Mouse (Mus musculus): Measurements from ENCODE around the gene Luzp1. TPM values are rescaled to one million over a fixed set of nuclear protein-coding genes. Genes with fewer than 3 reads are reported as not detected.

Gene Luzp1
- total and polyA plus RNA-seq, 3 experiments = 7.5 to 13.4 TPM; not detected in 1

GRCm38 (mm10) chr4:136602018-136602554 lies 132.5 kb downstream of the Luzp1 start:
- Histone ChIP-seq H3K9me3 (replicated peaks; ENCODE audit: insufficient read depth, low read length) (no peaks in the 10 kb centered on the region), H3K27ac (ENCODE audit: control insufficient read depth, low read depth, low read length) (peak overlapping the region; percentile 14; the same call in 1 of the 2 replicates), H3K4me3 (ENCODE audit: control insufficient read depth in 1 of 2, insufficient read depth in 1 of 2, low read depth in 2 of 2, low read length in 2 of 2) (peak overlapping the region; percentile 73 to 100), H3K27me3 (ENCODE audit: control insufficient read depth in 1 of 2, insufficient read depth in 2 of 2, low read length in 2 of 2) (no peaks in the 10 kb centered on the region), H3K79me2 (ENCODE audit: control insufficient read depth, insufficient read depth, low read length, poor library complexity) (peaks cover 39% of the 10 kb centered on the region), H3K9ac (ENCODE audit: control insufficient read depth, low read depth, low read length, poor library complexity, severe bottlenecking) (peak overlapping the region; percentile 89), H3K36me3 (ENCODE audit: control insufficient read depth in 1 of 2, insufficient read depth in 2 of 2, low read length in 2 of 2) (peaks cover 0 to 16% of the 10 kb centered on the region in 2 experiments; a peak in 2 of 4 replicates), H3K4me1 (ENCODE audit: control insufficient read depth in 1 of 2, insufficient read depth in 2 of 2, low read length in 2 of 2) (peaks cover 4 to 11% of the 10 kb centered on the region in 2 experiments)
- peak; percentile 62 for DNase-seq (ENCODE audit: low read depth, low spot score)
- TF ChIP-seq TBP (IDR thresholded peaks at IDR 0.05; ENCODE audit: low read depth, low read length) = no peak
- peak; percentile 36; the same call in 1 of the 2 replicates for TF ChIP-seq HCFC1 (IDR thresholded peaks at IDR 0.05; ENCODE audit: low read depth, low read length)

GRCm38 (mm10) chr4:136602568-136602967 lies 133.0 kb downstream of the Luzp1 start, which contains the start of gene Kdm1a:
Gene Kdm1a, minus strand, starts transcription at chr4:136602723.
- Histone ChIP-seq H3K36me3 (ENCODE audit: control insufficient read depth in 1 of 2, insufficient read depth in 2 of 2, low read length in 2 of 2) (peaks cover 0 to 16% of the 10 kb centered on the region in 2 experiments; a peak in 2 of 4 replicates), H3K79me2 (ENCODE audit: control insufficient read depth, insufficient read depth, low read length, poor library complexity) (peaks cover 36% of the 10 kb centered on the region), H3K4me3 (ENCODE audit: control insufficient read depth in 1 of 2, insufficient read depth in 1 of 2, low read depth in 2 of 2, low read length in 2 of 2) (peak within 1 kb of the TSS; percentile 73 to 100), H3K4me1 (ENCODE audit: control insufficient read depth in 1 of 2, insufficient read depth in 2 of 2, low read length in 2 of 2) (peaks cover 4 to 11% of the 10 kb centered on the region in 2 experiments), H3K9ac (ENCODE audit: control insufficient read depth, low read depth, low read length, poor library complexity, severe bottlenecking) (peak within 1 kb of the TSS; percentile 89), H3K9me3 (replicated peaks; ENCODE audit: insufficient read depth, low read length) (no peaks in the 10 kb centered on the region), H3K27me3 (ENCODE audit: control insufficient read depth in 1 of 2, insufficient read depth in 2 of 2, low read length in 2 of 2) (no peaks in the 10 kb centered on the region), H3K27ac (ENCODE audit: control insufficient read depth, low read depth, low read length) (peak within 1 kb of the TSS; percentile 14; the same call in 1 of the 2 replicates)
- peak; percentile 96 for DNase-seq (ENCODE audit: low read depth, low spot score)
- TF ChIP-seq POLR2AphosphoS2 (IDR thresholded peaks at IDR 0.05; ENCODE audit: low read length) (0 out of 2 replicates have a peak, but pooled peaks have one; percentile 34), MAZ (IDR thresholded peaks at IDR 0.05; ENCODE audit: low read depth, low read length) (0 out of 2 replicates have a peak, but pooled peaks have one; percentile 50), BHLHE40 (IDR thresholded peaks at IDR 0.05; ENCODE audit: borderline replicate concordance, low read depth, low read length) (no peak), POLR2A (IDR thresholded peaks at IDR 0.05; ENCODE audit: control insufficient read depth in 1 of 2, insufficient read depth in 1 of 2, low read depth in 1 of 2, low read length in 2 of 2, poor library complexity in 1 of 2) (peak; percentile 77), RCOR1 (IDR thresholded peaks at IDR 0.05; ENCODE audit: low read depth, low read length) (no peak), UBTF (IDR thresholded peaks at IDR 0.05; ENCODE audit: borderline replicate concordance, insufficient read depth, low read depth, low read length) (no peak), ELF1 (IDR thresholded peaks at IDR 0.05; ENCODE audit: low read depth, low read length) (peak; percentile 58; the same call in 1 of the 2 replicates), JUND (IDR thresholded peaks at IDR 0.05; ENCODE audit: low read depth, low read length) (no peak), NRF1 (IDR thresholded peaks at IDR 0.05; ENCODE audit: insufficient read depth, low read depth, low read length, poor library complexity, severe bottlenecking) (peak; percentile 81), HCFC1 (IDR thresholded peaks at IDR 0.05; ENCODE audit: low read depth, low read length) (peak; percentile 87), ZC3H11A (IDR thresholded peaks at IDR 0.05; ENCODE audit: low read depth, low read length) (no peak), POLR2AphosphoS5 (IDR thresholded peaks at IDR 0.05; ENCODE audit: borderline replicate concordance, low read depth, low read length) (no peak), USF1 (IDR thresholded peaks at IDR 0.05; ENCODE audit: low read depth, low read length) (no peak), KAT2A (conservative IDR thresholded peaks at IDR 0.05; ENCODE audit: low read depth, low read length) (no peak; the same call in 1 of the 2 replicates), MYB (IDR thresholded peaks at IDR 0.05; ENCODE audit: low read depth, low read length) (no peak), MAFK (IDR thresholded peaks at IDR 0.05; ENCODE audit: borderline replicate concordance, low read depth, low read length) (no peak), GATA1 (IDR thresholded peaks at IDR 0.05; ENCODE audit: low read depth, low read length) (no peak), ZMIZ1 (IDR thresholded peaks at IDR 0.05; ENCODE audit: low read depth, low read length) (peak; percentile 74), CHD2 (IDR thresholded peaks at IDR 0.05; ENCODE audit: low read length) (no peak), RAD21 (IDR thresholded peaks at IDR 0.05; ENCODE audit: low read depth, low read length) (no peak), USF2 (IDR thresholded peaks at IDR 0.05; ENCODE audit: borderline replicate concordance in 1 of 2, insufficient read depth in 1 of 2, low read depth in 1 of 2, low read length in 2 of 2) (no peak), ETS1 (IDR thresholded peaks at IDR 0.05; ENCODE audit: low read depth, low read length) (no peak; the same call in 1 of the 2 replicates), ZNF384 (IDR thresholded peaks at IDR 0.05; ENCODE audit: low read depth, low read length) (0 out of 2 replicates have a peak, but pooled peaks have one; percentile 16), TAL1 (IDR thresholded peaks at IDR 0.05; ENCODE audit: low read length) (no peak), ZKSCAN1 (IDR thresholded peaks at IDR 0.05; ENCODE audit: low read depth, low read length) (no peak), MYC (IDR thresholded peaks at IDR 0.05; ENCODE audit: low read depth, low read length) (no peak), MXI1 (IDR thresholded peaks at IDR 0.05; ENCODE audit: low read depth, low read length) (peak; percentile 73), EP300 (IDR thresholded peaks at IDR 0.05; ENCODE audit: low read depth in 1 of 2, low read length in 2 of 2) (peak in 1 of 2 experiments; percentile 10; a peak in 1 of 4 replicates), CTCF (IDR thresholded peaks at IDR 0.05 in 2 of 3, conservative IDR thresholded peaks at IDR 0.05 in 1 of 3; ENCODE audit: control insufficient read depth in 1 of 3, insufficient read depth in 1 of 3, low read depth in 2 of 3, low read length in 3 of 3, poor library complexity in 1 of 3, severe bottlenecking in 1 of 3) (peak; percentile 60 to 96 (median 87))

Data from MEL (cell line).